Mouse (Mus musculus) heart, postnatal 25 days (tissue): ENCODE data around the gene Apol7a. TPM values are rescaled to one million over a fixed set of nuclear protein-coding genes. Genes with fewer than 3 reads are reported as not detected.

Source experiments
- DNase-seq: peaks from one replicate; pipeline ENCODE4 v3.0.0; 2022; ENCODE audit warnings: low spot score
- intact Hi-C: fragments of 180-260 bp; cut with DNase I; formaldehyde crosslinking; loops from one replicate; pipeline ENCODE4 v1.15.1; 2025
- total RNA-seq, 2 experiments: library from RNA; stranded (reverse); gene quantifications; 2 replicates each; pipeline ENCODE4 v1.2.3; 2021

Gene Apol7a
- total RNA-seq, 2 experiments from 2014 or later = not detected

- intact Hi-C loops = no loop called here
- DNase-seq = no peak
Measured at GRCm38 (mm10) chr15:77354496-77354847, 44.4 kb downstream of the Apol7a start.

GRCm38 (mm10) chr15:77353764-77354163, 45.1 kb downstream of the Apol7a start:
- intact Hi-C loops = no loop called here
- DNase-seq = no peak

- DNase-seq = no peak
- intact Hi-C loops = no loop called here
Measured at GRCm38 (mm10) chr15:77352863-77353262, 46.0 kb downstream of the Apol7a start.

GRCm38 (mm10) chr15:77350117-77350516, 48.8 kb downstream of the Apol7a start:
- DNase-seq = no peak
- intact Hi-C loops = no loop called here

- DNase-seq = no peak
Measured at GRCm38 (mm10) chr15:77348146-77348545, 50.8 kb downstream of the Apol7a start.

GRCm38 (mm10) chr15:77344127-77345125, 54.5 kb downstream of the Apol7a start:
- DNase-seq = no peak
- intact Hi-C loops = no loop called here

More at GRCm38 (mm10) chr15:77348146-77348545, 50.8 kb downstream of the Apol7a start:
- intact Hi-C loops = no loop called here

GRCm38 (mm10) chr15:77343527-77344091, 55.3 kb downstream of the Apol7a start:
- intact Hi-C loops = loop anchor here (2.0 kb wide), 1 partner anchor 15 kb away; no protein-coding TSS in a partner anchor
- DNase-seq = peak; percentile 71

GRCm38 (mm10) chr15:77342962-77343526, 55.9 kb downstream of the Apol7a start:
- no peak for DNase-seq
- intact Hi-C loops = loop anchor here (2.0 kb wide), 1 partner anchor 16 kb away; no protein-coding TSS in a partner anchor

GRCm38 (mm10) chr15:77342005-77342404, 56.9 kb downstream of the Apol7a start:
- DNase-seq = no peak
- intact Hi-C loops = loop anchor here (2.0 kb wide), 1 partner anchor 17 kb away; no protein-coding TSS in a partner anchor

- no peak for DNase-seq
- intact Hi-C loops = no loop called here
Measured at GRCm38 (mm10) chr15:77340581-77340980, 58.3 kb downstream of the Apol7a start.

- intact Hi-C loops = loop anchor here (5.0 kb wide), 1 partner anchor 82 kb away; no protein-coding TSS in a partner anchor
- DNase-seq = no peak
Measured at GRCm38 (mm10) chr15:77338924-77339429, 59.9 kb downstream of the Apol7a start.

- intact Hi-C loops = loop anchor here (5.0 kb wide), 1 partner anchor 81 kb away; no protein-coding TSS in a partner anchor
- DNase-seq = no peak
Measured at GRCm38 (mm10) chr15:77338451-77338850, 60.5 kb downstream of the Apol7a start.

Other genes with a start within 250 kb of the Apol7a start
- gene Rbfox2, start 92.1 kb downstream of the Apol7a start, total RNA-seq = 100 to 1,000 TPM; 111 to 117 TPM
- gene Apol9a, start 12.0 kb upstream of the Apol7a start, total RNA-seq = under 1 TPM in 1 of 2 experiments, not detected in 1; 0.28 TPM
- gene Apol7b, start 48.4 kb upstream of the Apol7a start, total RNA-seq = under 1 TPM; 0.61 to 0.73 TPM
- gene Apol10a, start 77.9 kb upstream of the Apol7a start, total RNA-seq = not detected
- not detected for gene Apol11a, start 109.2 kb upstream of the Apol7a start, total RNA-seq
- not detected for gene Apol7c, start 134.2 kb upstream of the Apol7a start, total RNA-seq
- not detected for gene 1700025B11Rik, start 162.8 kb upstream of the Apol7a start, total RNA-seq
- 1 to 10 TPM in 1 of 2 experiments, under 1 TPM in 1; 0.89 to 1.5 TPM for gene Apol10b, start 197.0 kb upstream of the Apol7a start, total RNA-seq
- not detected for gene Gm36245, start 200.1 kb upstream of the Apol7a start, total RNA-seq
- gene Apol11b, start 244.2 kb upstream of the Apol7a start, total RNA-seq = 1 to 10 TPM; 1.4 to 3.7 TPM